Mouse (Mus musculus) lung, postnatal 25 days (tissue): Measurements from ENCODE around the gene Sema3f.

Experiments used
- DNase-seq: peaks from one replicate; pipeline ENCODE4 v3.0.0; 2022; ENCODE audit warnings: low spot score

The Sema3f gene

DNA sequence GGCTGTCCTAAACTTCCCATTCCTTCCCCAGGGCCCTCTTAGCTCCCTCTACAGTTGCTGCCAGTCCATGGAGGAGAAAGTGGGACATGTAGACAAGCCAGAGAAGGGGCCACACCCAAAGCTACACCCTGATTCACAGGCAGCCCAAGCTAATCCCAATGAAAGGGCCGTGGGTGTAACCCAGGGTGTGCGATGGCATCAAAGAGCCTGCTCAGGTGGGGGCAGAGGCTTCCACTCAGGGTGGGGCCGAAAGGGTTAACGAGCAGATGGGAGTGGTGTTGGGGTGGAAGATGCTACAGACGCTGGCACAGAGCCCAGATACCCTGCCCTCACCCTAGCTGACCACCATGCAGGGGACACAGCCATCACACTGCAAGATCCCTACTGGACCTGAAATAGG is 17.5 kb downstream of the Sema3f start:
- DNase-seq = no peak

DNA sequence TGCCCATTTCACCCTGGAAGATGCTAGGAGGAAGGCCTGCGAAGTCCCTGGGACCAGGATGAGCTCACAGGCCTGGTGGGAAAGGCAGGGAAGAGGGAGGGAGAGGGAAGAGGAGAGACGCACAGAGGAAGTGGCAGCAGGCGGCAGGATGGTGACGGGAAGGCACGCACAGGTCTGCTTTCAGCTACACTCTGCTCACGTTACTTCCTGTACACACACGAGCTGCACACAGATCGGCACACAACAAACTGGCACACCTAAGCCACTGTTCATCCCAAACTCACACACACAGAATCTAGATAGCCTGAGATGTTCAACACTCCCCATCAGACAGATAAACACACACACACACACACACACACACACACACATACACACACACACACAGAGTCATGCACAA is 19.9 kb downstream of the Sema3f start:
- DNase-seq = no peak

DNA sequence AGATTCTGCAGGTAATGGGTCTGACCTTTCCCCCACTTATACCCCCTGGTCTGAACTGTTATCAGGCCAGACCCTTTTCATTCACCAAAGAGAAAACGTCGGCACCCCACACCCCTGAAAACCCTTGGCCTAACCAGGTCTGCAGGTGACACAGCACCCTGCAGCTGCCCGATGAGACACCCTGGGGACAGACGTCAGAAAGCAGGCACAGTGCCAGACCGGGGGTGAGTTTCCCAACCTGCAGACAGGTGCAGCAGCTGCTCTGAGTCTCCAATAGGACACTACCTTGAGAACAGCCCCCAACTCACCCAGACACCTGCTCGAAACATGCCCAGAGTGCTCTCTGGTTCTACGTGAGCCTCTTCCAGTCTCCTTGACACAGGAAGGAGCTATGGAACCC is 21.3 kb downstream of the Sema3f start:
- DNase-seq = no peak

DNA sequence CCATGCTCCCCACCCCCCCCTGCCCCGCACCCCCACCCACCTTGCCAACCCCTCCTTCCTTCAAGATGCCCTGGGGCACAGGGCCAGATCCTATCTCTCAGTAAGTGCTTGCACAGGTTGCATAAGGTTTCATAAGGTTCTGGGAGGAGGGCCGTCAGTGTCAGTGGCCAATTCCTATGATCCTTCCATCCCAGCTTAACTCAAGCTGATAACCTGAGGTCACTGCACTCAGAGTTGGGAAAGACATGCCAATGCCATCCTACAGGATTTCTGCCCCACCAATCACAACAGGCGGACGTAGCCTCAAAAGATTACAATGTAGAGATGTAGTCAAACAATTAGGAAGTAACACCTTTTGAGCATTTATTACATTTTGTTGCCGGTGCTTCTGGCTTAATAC is 21.9 kb downstream of the Sema3f start:
- DNase-seq = no peak

DNA sequence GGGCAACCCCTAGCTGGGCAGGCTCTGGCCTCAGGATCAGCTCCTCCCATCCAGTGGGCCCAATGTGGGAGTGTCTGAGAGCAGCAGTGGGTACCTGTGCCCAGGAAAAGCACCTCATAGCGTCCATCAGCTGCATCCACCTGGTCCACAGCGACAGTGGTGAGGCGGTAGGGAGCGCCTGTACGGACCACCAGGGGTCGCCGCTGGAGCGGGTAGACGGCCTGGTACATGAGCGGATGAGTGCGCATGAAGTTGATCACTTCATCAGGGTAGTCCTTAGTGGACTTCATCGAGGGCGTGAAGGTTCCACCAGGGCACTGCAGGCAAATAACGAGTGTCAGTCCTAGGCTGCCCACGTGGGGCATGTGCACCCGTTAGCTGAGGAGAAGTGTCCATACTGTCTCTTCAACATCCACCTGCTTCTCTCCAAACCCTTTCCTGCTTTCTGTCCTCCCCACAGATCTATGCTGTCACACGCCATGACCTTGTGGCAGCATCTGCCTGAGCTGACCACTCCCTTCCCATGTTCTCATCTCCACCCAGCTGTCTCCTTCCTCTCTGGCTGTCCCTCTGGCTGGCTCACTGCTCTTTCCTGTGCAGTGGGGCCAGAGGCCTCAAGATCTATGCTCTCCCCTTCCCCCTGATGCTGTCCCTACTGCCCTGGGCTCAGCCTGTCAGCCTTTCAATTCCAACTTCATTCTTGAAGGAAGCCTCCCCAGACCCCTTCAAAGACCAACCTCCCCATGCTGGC is 24.9 kb downstream of the Sema3f start:
- peak; percentile 74 for DNase-seq

DNA sequence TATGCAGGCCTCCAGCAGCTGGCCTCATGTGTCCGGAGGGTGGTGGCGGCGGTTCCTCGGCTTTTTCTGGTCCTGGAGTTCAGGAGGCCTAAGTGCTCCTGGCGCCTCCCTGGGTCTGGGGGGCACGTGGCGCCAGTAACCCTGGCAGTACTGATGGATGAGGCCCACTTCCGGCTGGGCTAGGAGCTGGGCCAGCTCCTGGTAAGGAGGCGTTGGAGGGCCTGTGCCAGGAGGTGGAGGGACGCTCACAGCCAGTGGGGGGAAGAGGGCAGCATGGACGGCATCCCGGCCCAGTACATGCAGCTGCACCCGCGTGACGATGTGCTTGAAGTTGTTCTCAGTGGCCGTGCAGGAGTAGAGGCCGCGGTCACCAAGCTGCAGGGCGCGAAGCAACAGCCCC is 27.9 kb downstream of the Sema3f start:
- no peak for DNase-seq

DNA sequence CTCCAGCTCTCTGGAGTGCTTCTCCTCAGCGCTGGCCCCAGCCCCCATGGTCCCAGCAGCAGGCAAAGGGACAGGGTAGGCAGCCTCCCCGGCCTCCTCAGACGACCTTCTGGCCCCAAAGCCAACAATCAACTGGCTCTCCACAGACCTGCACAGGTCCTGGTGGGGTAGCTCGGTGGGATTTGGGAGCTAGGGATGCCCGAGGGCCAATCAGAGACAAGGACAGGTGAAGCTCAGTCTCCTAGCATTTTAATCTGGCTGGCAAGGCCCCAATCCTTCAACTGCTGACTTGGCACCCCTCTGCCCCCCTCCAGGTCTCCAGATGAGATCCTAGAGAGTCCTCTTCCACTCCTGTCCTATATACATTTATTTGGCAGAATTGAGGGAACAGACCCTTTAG is 30.8 kb downstream of the Sema3f start, which contains the start of gene Gnat1:
TSS of gene Gnat1 (minus strand) at position 212 of the 400 bp plus-strand sequence.
- no peak for DNase-seq

DNA sequence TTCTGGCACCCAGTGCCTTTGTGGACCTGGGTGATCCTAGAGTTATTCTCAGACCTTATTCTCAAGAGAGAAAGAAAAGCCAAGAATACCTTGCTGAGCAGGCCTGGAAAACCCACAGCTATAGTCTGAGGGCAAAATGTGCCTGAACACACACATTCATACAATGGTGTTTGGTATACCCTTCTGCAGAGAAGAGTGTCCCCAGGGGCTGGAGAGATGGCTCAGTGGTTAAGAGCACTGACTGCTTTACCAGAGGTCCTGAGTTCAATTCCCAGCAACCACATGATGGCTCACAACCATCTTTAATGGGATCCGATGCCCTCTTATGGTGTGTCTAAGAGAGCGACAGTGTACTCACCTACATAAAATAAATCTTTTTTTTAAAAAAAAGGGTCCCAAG is 31.4 kb downstream of the Sema3f start:
- DNase-seq = no peak

DNA sequence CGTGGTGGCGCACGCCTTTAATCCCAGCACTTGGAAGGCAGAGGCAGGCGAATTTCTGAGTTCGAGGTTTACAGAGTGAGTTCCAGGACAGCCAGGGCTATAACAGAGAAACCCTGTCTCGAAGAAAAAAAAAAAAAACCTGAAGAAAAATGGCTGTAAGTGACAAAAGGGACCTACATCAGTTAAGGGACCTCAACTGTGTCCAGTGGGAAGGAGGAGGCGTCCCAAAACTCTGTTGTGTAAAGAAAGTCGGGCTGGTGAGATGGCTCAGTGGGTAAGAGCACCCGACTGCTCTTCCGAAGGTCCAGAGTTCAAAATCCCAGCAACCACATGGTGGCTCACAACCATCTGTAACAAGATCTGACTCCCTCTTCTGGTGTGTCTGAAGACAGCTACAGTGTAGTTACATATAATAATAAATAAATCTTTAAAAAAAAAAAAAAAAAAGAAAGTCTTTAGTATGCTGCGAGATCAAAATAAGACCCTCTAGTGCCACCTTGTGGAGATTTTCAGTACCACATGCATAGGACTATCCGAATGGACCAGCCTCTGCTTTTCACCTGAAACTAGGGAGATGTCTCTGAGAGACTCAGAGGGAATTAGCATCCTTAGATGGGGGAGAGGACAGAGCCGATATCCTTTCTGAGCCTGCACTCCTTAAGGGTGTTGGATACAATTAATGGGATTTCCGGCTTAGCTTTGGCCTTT is 32.3 kb downstream of the Sema3f start:
- DNase-seq = peak; percentile 82

DNA sequence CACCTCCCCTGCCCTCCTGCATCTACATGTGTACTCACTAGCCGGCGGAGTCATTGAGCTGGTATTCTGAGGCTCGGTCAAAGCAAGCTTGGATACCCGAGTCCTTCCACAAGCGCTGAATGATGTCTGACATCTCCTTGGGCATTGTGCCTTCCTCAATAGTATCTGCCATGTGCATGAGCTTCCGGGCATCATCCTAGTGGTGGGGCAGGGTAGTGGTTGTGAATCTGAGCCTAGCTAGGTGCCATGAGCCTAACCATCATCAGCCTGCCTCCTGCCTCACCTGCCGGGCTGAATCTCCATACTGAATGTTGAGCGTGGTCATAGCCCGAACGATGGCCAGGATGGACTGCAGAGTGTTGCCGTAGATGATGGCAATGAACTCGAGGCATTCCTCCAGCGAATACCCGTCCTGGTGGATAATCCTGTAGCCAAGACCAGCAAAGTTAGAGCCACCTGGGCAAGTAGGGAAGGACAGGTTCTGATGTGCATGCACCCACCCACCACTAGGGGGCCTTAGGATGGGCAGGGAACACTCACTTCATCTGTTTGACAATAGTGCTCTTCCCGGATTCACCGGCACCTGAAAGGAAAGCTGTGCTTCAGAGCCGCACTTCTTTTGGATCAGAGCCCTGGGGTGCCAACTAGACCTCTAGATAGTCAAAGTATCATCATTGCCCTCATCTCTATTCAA is 33.0 kb downstream of the Sema3f start:
- DNase-seq = peak; percentile 49

DNA sequence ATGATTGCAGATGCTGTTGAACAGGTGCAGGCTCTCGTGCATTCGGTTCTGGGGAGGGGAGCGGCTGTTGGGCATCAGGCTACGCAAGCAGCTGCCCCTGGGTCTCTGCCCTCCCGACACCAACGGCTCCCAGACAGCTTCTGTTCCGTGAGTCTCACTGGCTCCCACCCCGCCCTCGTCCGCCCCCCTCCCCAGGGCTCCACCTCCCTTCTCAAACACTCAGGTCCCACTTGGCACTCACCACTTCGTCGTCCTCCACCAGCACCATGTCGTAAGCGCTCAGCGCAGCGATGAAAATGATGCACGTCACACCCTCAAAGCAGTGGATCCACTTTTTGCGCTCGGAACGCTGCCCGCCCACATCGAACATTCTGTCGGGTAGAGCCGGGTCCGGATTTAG is 34.0 kb downstream of the Sema3f start:
- no peak for DNase-seq

DNA sequence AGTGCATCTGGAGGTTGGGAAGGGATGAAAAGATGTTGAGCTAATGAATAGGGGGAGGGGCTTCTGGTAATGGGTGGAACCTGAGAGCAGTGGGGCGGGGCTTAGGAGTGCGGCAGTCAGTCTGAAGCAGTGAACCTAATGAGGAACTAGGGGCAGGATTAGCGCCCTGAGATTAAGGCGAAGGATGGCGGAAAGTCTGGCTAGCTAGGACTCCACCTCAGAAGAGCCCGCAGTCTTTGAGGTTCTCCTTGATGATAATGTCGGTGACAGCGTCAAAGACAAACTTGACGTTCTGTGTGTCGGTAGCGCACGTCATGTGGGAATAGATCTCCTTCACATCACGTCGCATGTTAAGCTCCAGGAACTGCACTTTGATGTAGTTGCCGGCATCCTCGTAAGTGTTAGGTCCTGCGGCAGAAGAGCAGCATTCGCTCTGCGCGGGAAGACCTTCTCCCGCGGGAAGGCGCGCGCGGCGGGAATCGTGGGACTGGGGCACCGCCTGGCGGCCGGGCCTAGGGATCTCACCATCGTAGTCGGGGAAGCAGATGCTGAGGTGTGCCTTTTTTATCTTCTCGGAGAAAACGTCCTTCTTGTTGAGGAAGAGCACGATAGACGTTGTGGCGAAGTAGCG is 34.5 kb downstream of the Sema3f start:
- DNase-seq = peak; percentile 66

DNA sequence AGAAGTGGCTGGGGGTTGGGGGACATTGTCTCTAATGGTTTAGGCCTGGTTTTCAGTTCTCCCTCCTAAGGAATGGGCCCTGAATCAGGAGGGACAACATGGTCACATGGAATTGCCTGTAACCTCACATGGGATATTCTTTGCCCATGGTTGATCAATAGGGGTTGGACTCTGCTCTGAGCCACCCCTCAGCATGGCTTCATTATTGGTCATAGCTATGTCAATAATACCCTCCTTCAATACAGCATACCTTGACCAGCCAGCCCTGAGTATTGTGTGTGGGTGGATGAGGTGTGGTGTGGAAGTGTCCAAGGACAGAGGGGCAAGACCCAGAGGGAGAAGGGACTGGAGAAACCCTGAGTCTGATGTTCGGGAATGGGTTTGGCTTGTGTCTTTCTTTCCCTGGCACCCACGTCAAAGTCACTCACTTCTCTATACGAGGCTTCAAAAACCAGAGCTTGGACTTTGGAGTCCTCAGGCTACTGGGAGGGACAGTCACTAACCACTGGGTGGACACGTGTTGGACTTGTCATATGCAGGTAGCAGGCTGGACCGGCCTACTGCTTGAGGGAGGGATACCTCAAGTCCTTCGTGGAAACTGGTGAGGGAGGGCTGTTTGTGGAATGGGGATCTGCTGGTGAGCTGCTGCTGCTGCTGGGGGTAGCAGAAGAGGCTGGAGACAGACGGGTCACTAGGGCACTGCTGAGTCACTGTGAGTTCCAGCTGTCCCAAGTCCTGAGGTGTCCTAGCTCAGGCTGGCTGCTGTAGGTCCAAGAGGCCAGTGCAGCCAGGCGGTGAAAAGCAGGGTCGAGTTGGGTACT is 35.5 kb downstream of the Sema3f start:
- DNase-seq = no peak

DNA sequence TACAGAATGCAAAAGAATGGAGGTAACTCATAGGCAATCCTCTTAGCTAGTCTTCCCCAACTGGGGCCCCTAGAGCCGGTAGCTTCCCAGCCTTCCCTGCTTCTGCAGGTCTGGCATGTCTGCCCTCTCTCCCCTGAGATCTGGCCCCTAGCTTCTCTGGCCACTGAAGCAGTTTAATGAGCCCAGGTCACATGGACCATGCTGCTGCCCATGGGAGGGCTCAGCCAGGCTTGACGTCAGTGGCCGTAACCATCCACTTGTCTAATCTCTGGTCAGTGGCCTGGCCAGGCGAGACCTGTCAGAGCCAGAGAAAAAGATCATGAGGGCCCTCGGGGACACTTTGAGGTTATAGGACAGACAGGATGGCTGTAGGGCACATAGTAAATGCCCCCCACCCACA is 40.0 kb downstream of the Sema3f start:
- no peak for DNase-seq

DNA sequence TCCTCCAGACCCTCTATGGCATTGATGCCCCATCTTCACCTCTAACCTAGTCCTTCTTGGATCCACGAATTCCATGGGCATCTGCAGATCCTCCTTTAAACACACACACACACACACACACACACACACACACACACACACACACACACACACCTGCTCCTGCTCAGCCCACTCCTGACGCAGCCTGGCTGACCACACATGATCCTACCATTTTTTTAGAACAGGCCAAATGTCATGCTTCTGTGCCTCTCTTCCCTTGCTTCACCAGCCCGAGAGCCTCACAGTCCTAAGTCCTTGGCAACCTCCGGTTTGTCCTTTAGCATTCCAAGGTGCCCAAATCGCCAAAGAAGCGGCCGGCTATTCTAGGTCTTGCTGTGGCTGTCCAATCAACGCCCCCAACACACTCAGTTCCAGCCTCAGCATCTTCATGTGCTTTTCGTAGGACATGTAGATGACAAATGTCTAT is 40.8 kb downstream of the Sema3f start, which contains the start of gene Slc38a3:
TSS of gene Slc38a3 (minus strand) at position 51 of the 466 bp plus-strand sequence.
- DNase-seq = no peak

DNA sequence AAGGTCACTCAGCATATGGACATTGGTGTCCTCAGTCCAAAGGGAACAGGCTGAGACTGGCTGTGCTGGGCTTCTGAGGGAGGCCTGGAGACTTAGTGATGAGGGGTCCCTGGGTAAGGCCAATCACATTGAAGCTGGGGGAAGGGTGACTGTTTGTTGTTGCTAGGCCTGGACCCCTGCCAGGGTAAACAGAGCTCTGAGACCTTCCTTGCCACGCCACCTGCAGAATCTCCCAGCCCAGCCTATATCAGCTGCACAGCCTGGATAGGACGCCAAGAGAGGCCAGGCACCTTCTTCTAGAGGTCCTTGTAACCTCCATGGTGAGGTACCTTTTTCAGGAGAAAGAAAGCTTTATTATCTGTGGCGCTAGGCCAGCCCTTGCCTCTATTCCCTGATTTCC is 41.4 kb downstream of the Sema3f start:
- DNase-seq = no peak

DNA sequence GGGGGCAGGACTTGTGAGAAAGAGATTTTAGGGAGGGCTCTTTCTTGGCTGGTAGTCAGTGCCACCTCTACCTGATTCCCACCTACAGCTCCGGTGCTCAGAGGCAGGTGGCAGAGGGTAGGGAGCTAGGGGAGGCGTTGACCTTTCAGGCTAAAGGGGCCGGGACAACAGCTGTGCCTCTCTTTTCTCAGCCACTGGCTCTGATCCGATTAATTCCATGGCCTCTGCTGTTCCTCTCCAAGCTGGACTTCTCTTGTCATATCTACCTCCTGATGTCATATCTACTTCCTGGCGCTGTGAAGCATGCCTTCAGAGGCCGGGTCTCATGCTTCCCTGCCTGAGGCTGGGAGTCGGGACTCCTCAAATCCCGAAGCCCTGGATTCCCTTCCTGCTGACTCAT is 42.3 kb downstream of the Sema3f start:
- no peak for DNase-seq

DNA sequence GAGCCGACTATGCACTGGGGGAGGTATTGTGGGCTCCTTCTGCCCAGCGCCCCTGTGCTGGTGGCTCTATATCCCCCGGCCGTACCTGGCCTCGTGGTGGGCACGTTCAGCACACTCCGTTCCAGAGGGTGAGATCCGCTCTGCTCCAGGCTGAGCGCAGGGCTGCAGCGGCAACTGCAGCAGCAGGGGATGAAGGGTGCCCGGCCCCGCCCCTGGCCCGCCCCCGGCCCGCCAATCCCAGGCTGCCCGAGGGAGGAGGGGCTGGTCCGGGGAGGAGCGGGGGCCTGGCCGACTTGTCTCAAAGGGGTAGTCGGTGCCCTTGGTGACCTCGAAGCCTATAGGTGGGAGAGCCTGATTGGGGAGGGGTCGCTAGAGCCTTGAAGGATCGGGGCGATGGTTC is 43.1 kb downstream of the Sema3f start:
- peak; percentile 23 for DNase-seq

DNA sequence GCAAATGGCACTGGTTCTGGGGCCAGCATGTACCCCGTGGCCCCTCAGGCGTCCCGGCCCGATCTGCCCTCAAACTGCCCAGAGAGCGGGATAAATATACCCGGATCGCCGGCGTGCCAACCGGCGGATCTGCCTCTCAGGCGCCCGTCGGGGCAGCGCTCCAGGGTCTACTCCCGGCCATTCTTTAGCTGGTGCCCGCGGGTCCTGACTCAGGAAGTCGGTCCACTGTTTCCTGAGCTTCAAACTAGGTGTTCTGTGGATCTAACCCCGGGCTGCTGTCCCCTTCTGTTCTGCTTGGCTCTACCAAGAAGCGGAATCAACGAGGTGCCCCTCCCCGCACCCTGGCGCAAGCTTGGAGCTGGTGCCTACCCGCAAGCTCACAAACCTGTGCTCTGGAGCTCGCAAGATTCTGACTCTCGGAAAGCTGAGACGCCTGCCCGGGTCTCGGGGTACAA is 43.5 kb downstream of the Sema3f start:
- DNase-seq = no peak

DNA sequence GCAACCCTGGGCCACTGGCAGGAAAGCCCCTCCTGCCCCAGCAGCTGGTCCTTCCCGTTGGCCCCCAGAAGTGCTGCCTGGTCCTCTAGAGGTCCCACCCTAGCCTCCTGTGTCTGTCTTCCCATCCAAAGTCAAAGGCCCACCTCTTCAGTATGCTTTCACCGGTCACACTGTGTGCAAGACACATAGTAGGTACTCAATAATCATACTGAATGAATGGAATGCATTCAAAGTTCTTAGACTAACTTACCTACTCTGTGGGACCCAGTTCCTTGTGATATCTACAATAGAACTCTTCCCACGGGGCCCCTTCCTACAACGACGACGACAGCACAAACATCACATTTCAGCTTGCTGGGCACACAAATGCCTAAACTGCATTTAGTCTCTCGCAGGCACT is 45.0 kb downstream of the Sema3f start:
- no peak for DNase-seq

DNA sequence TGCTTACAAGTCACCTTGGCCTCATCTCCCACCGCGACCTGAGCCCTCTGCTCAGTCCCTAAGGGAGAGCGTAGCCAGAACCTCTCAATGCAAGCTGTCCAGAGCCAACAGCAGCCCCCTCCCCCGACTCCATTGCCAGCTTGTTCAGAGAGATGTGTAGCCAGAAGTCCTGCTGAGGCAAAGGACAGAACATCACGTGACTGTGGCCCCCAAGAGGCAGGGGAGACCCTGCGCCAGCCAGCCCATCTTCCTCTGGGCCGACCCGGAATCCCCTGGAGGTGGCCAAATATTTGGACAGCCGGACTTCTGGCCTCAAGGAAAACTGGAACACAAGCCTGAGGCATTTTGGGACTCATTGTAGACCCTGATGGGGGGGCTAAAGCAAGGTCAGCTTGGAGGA is 46.8 kb downstream of the Sema3f start:
- DNase-seq = no peak
